Mouse (Mus musculus) left cerebral cortex, adult 8-10 months (tissue): ENCODE measurements at regions not wholly inside any gene's neighbourhood (a gene's known extent, or its start where the extent isn't known, plus 50 kb on each side); places are given as distances from the start of the nearest gene placed in this dataset.
A peak's percentile ranks its signal among the peaks of the same experiment; 100 is the strongest.

Experiments used
- DNase-seq, 2 experiments: peaks; one replicate each; pipeline ENCODE4 v3.0.0; 2022; ENCODE audit warnings: low spot score in 2 of 2

DNA sequence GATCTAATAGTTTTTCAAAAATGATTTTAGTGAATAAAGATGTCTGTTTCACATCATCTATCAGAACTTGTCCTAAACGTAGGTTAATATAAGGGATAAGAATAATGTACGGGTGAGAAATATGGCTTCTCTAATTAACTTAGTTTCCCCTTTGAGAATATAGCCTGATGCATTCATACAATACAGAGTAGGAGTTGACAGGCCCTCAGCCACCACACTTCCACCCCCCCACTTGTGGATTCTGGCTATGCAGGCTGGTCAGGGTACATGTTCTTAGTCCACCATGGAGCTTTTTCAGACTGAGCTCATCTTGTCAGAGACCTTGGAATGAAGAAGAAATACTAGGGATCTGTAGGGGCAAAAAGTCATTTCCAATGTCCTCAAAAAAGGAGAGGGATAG is 80.1 kb downstream of the Anxa1 start:
- no peak for DNase-seq

DNA sequence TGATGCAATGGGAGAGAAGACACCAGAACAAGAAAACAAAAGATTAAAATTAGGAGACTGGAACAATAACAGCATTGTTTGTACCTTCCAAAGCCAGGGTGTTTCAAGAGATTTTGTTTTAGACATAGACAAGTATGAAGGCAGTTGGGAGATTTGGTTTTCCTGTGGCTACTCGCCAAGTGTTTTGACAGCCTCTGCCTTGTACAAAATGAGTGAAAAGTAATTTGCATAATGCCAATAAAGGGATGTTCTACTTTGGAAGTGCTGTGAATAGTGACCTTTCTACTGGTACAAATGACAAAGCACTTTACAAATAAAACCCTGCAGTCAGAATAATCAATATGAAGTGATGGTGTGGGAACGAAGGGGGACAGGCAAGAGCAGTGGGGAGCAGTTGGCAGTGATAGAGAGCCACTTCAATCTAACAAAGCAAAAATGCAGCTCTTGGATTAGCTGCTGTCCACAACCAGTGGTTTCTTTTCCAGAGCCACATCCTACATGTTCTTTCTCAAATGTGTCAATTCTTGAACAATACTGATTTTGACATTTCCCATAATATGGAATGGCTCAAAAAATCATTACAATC is 90.6 kb downstream of the Anxa1 start:
- no peak for DNase-seq

DNA sequence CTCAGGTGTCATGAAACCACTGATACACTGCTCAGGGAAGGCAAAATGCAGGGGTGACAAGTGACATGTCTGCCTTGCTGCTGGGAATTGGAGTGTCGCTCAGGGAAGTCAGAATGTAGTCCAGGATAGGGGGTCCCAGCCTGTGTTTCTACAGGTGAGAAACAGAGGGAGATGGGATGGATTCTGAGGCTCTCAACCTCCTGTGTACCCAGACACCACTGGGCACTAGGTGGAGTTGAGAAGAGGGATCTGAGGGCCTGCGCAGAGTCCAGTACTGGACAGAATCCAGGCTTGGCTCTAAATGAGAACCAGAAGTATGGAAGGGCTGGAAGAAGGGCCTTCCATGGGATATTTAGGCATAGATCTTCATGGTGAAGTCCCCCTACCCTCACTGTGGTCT is 92.3 kb downstream of the Anxa1 start:
- DNase-seq = no peak

DNA sequence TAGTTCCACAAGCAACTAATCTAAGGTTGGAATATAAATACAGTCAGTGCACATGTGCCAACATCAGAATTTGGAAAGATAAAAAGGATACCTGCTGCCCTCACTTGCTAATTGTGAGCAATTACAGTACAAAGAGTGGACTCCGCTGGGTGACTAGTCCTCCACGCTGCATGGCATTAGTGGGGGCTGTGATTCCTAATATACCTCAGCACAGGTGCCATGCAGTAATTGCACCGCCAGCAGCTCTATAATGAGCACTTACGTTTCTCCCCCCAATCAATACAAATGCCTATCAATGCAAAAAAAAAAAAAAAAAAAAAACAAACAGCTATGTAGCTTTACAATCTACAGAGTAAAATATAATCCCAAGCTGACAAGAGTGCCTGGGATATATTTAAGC is 105.6 kb downstream of the Anxa1 start:
- no peak for DNase-seq

DNA sequence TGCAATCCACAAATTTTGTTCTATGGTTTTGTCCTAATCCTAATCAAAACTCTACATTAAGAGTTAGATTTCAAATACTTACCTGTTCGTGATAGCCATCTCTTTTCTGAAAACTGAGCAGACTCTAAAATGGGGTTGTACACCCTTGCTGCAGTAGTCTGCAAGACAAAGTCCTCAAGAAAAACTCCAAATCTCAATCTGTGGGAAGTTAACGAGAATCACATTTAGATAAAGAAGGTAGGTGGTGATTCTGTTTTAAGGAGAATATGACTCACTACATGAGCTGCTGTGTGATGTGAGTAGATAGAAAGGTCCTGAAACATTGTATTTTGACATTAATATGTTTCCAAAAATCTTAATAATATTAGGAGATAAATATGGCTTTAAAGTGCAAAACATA is 107.6 kb downstream of the Anxa1 start:
- no peak for DNase-seq

DNA sequence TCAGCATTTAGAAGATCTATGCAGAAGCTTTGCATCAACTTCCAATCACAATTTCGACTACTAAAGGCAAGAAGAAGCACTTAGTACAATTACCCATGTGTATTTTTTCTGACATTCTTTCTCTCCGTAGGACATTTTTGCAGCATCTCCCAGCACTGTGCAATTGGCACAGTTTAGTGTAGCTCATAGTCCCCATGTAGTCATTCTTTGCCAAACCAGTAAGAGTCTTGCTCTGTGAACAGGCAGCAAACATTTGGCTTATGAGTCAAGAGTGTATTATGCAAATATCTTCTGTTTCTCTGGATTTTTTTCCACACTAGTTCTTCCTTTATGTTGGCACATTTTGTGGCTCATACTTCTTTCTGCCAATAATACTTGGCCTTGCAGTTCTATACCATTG is 129.2 kb downstream of the Anxa1 start:
- DNase-seq = peak in 1 of 2 experiments; percentile 8

DNA sequence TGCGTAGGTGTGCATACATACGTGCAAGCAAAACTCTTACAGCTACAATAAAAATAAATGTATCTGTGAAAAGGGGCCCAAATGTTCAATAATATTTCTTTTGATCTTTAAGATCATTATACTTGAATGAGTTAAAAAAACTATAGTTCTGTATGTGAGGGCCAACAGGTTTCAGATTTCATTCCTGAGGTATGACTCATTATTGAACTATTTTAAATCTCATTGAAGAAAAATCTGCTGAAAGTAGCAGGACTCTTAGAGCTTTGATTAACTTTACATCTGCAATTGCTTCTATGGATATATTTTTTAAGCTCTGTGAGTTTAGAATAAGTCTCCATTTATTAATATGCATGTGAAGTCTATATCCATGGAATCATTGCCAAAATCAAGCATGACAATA is 138.6 kb downstream of the Anxa1 start:
- DNase-seq = no peak

DNA sequence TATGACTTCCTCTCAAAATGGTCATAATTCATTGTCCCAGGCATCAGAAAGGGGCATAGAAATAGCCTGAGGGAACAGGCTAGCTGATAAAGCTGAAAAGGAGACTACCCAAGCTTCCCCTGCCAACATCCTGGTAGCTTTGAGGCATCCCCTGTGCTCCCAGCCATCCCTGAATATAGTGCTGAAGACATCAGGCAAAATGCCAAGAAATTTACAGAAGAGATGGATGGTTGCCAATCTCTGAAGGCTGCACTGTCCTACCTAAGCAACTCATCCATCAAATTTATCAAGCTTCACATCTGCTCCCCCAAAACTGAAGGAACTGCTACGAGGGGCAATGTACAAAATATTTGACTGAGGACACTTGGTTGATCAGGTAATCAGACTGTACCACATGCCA is 146.9 kb downstream of the Anxa1 start:
- DNase-seq = no peak

DNA sequence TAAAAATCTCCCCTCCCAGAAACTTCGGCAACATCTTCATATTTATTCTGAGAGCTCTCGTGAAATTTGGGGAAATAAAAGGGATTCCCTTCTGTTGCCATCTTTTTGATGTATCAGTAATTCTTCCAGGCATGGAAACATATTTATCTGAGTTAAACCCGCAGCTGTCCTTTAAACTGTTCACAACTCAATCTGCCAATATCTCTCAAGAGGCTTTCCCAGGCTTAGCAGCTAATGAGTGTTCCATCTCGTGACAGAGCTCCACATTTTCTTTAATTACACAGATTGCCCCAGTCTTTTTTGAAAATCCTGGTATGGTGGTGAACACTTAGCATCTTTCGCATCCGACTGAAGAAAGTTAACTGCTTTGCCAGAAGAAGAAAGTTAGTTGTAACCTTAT is 149.5 kb downstream of the Anxa1 start:
- no peak for DNase-seq

DNA sequence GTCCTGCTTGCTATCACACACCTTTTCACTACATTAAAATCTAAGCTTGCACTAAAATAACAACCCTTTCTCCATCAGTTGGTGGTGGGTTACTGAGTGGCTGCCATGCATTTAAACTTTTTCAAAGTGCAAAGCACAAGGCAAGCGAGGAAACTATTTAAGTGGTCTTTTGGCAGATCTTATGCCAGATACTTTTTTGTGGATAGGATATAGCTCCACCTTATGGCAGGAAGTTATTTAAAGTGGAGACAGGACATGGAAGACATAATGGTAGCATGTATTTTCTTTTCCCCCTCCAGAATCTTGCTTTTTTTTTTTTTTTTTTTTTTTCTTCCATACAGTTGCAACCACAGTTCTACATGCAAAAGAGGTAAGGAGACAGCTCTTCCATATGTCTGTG is 150.3 kb downstream of the Anxa1 start:
- no peak for DNase-seq

DNA sequence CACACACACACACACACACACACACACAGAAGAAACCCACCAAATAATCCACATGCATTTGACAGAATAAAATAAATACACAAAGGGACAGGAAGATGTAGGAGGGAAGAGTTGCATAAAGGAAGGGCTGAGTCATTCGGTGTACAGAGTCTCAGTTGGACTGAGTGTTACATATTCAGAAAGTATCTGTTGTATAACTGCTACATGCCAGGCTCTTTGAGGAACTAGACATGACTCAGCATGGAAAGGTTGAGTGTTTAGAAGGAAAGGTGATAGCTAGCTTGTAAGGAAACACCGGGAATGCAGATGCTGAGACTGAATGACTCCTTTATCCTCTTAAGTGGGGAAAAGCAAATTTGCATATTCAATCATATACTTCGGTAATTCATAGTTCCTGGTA is 151.3 kb downstream of the Anxa1 start:
- peak in 1 of 2 experiments; percentile 22 for DNase-seq

DNA sequence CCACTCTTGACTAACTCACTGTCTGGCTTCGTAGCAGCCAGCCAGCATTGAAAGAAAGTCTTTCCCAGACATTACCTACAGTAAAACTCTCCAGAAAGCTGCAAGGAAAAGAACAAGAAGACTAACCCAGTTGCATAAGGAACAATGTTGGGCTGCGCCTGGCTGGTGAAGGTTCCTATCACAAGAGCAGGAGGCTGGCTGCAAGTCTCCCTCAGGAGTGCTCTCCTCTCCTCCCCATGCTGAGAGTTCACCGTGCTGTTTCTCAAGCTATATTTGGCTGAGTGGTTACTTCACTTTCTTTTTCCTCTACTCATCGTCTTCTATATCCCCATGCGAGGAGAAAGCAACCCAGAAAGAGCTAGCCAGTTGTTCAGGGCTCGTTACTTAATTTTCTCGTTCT is 164.0 kb downstream of the Anxa1 start:
- DNase-seq = no peak

DNA sequence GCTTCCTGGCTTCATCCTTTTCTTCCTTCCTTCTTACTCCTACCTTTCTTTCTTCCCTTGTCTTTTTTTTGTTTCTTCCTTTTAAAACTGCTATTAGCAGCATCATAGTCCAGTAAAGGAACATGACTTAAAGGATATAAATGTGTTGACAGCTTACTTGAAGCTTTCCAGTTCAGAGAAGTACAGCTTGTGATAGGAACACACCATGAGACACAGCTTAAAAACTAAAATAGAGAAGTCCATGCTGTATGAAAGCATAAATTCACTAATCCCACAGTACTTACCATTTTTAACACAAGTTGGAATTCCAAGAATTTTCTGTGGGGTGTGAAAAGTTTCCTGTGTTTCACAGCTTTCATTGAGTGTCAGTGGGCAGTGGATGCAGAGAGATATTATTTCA is 173.4 kb downstream of the Anxa1 start:
- no peak for DNase-seq

DNA sequence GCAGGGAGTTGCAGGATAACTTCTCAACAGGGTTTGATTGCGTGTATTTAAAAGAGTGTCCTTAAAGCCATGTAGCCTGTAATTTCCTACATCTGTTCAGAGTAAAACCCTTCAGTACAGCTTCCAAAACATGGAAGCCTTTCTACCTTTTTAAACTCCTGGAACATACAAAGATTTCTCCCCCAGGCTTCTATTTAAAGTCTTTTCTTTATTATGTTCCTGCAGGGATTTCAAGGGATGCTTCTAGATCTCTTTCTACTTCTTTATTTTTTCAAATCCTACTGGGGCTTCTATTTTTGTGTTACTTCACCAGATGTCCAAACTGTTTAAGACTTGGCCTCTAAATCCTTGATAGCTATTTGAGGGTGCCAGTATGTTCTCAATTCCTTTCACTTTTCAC is 196.2 kb downstream of the Anxa1 start:
- DNase-seq = no peak

DNA sequence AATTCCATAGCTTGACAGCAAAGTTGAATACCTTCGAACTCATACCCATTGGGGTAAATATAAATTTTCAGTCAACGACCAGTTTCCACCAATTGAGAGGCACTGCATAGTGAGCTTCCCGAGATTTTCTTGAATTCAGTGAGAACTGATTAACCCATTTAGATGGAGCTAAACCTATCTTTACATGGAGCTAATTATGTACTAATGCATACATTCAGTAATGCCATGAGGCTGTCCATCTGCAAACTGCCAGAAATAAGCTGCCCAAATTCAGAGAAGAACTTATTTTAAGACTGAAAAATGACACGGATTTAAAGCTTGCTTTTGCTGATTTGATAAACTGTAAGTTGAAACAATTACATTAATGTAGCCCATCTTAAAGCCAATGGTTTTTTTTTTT is 208.9 kb downstream of the Anxa1 start:
- no peak for DNase-seq

DNA sequence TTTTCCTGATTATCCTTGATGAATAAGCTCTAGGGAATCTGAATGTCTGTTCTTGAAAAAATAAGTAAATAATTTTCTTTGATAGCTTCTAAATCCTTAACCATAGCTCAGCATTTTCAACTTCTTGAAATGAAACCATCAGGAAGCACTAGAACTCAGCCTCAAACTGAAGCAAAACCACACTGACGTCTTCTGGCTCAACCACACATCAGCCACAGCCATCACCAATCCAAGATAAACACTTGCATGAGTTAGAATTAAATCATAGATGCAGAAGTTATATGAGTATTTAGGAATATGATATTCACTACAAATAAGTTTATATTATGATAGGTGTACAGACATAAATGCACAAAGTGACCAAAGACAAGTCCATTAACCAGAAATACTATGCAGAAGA is 229.2 kb downstream of the Anxa1 start:
- DNase-seq = no peak

DNA sequence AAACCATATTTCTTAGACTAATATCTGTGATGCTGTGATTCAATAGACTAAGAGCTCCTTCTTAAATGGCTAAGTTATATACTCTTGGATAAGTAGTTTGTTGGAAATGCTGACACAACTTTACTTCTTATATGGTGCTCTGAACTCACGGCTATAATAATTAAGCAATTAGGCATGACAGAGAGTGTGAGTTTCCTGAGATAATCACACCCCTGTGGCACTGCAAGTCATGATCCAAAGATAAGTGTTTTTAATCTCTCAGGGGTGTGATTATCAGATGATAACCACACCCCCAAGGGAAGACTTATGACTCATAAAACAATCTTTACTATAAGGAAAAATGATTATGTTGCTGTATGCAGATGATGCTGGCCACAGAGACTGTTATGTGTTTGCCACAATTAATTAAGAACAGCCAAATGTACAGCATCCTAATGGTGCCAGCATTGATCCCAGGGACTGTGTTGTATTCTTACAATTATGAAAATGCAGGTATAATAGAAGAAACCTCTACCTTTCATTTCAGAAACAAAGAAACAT is 234.3 kb downstream of the Anxa1 start:
- no peak for DNase-seq

DNA sequence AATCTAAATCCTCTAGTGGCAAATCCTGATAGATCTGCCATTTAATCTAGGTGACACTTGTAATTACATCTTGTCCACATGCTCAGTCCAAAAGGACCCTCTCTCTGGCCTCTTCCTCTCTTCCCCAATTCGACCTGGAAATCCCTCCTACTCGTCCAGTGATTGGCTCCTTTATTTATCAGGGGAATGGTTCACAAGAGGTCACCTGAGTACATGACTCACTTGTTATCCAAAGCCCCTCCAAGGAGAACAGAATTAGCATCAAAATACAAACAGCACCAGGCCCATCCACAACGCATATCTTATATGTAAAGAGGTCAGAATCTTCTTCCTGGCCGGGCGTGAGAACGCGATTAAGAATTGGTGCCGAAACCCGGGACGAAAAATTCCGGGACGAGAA is 251.2 kb downstream of the Anxa1 start:
- no peak for DNase-seq

DNA sequence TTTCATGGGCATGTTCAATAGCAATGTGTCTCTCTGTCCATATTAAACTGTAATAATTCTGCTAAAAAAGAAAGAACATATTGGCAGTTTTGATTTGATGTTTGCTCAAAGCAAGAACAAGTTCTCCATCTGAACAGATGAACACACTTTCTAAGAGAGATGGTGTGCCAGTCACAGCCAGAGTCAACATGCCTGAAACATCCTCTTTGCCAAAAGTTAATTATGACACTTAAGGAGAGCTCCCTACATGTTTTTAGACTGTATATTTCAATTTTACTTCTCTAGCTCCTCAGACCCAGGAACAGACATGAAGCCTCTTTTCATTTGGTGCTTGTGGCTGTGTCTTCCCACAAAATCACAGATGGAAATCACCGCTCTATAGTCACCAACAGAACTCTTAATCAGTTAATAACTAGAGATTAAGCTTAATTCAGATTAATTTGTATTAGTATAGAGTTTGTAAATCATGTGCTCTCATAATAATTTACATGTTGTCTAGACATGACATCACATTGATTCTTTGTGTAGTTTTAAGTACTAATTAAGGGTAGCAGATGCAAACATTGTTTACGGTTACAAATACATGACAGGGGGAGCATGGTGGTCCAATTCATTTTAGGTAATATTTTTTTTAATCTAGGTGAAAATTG is 267.1 kb downstream of the Anxa1 start:
- no peak for DNase-seq

DNA sequence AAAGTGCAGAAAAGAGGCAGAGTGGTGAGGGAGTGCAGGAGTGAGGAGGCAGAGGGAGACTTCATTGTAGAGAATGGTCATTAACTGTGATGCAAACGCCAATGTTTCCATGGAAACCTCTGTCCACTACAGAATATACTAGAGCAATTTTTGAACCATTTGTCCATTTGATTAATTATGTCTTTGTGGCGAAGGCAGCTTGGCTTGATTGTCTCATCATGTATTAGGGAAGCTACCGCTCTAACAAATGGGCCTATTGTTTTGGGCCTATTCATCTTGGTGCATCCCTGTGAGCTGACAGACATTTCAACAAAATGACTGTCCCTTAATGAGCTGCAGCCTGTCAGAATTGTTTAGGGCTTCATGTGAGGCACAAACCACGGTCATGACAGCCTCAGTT is 268.3 kb downstream of the Anxa1 start:
- no peak for DNase-seq

DNA sequence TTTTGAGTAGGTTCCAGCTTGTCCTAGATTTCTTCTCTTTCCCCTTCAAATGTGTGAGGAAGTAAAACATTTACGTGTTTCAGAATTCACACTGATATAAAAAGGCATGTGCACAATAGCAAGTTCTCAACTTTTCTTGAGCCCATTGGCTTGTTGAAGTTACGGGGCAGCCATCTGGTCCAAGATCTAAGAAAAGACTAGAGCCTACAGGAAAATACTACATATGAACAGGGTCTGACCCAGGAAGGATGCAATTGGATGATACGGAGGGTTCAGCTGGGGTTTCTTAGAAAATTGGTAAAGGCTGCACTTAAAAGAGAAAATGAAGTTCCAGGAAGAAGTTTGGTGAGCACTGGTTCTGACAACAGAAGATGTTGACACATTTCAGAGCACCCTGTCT is 276.5 kb downstream of the Anxa1 start:
- DNase-seq = no peak
